Mouse (Mus musculus): ENCODE data around the gene Tmub2. TPM values are rescaled to one million over a fixed set of nuclear protein-coding genes. Genes with fewer than 3 reads are reported as not detected.
A peak's percentile ranks its signal among the peaks of the same experiment; 100 is the strongest.

Gene Tmub2
- polyA plus RNA-seq, 1 experiment: 74.1 TPM

DNA sequence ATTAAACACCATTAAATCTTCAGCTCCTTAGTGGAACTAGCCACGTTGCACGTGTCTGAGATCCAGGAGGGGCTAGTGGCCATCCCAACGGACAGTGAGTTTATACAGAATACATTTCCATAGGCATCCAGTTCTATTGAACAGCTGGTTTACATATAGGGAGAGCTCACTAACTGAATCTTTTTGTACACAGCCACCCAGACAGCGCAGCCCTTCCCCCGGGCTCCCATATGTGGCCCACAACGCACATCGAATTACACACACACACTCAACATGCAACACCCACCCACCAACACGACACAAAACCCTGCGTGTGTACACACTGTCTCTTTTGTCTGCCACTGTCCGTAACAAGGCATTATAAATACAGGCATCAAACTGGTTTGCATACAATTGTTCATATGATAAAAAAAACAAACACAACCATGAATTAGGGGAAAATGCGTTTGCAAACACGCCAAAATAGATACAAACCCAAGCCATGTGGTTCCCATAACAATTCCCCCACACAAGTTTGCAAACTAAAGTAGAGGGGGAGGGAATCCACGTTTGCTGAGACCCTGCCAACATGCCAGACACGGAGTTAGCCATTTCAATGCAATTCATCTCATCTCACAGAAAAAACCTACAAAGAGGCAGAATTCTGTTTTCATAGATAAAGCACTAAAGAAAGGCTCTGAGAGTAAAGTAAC is 39.0 kb upstream of the Tmub2 start:
- no peak for DNase-seq
- TF ChIP-seq POLR2A (IDR thresholded peaks at IDR 0.05; ENCODE audit: control insufficient read depth, extremely low read depth, insufficient read depth, low read length, poor library complexity) (no peak), CTCF (IDR thresholded peaks at IDR 0.05; ENCODE audit: borderline replicate concordance, control insufficient read depth, extremely low read depth, insufficient read depth, low read length, poor library complexity) (no peak)
- H3K27ac ChIP-seq (ENCODE audit: control insufficient read depth, insufficient read depth, low read length): no peak overlapping the region
- H3K4me1 ChIP-seq (replicated peaks; ENCODE audit: control insufficient read depth, insufficient read depth, low read length): peaks cover 16% of the 10 kb centered on the region
- no peak overlapping the region for H3K4me3 ChIP-seq (ENCODE audit: control insufficient read depth, insufficient read depth, low read length)
- H3K27me3 ChIP-seq (ENCODE audit: control insufficient read depth, insufficient read depth, low read length): peaks cover 4% of the 10 kb centered on the region; the same call in 1 of the 2 replicates
- no peaks in the 10 kb centered on the region for H3K36me3 ChIP-seq (ENCODE audit: control insufficient read depth, insufficient read depth, low read length)
- WGBS: 74% methylated on average over 14 of the region's 14 CpGs

DNA sequence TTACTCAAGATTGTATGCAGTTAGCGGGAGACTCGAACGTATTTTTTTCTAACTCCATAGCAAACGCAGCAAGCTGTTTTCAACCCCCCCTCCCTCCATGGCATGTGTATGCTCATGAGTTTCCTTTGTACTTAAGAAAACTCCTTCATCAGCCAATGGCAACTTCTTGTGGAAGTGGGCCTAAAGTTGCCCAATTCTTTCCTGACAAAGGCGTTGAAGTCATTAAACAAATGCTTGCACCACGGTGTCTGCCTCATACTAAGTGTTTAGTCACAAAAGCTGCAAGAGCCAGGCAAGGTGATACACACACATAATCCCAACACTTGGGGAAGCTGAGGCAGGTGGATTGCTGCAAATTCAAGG is 38.5 kb upstream of the Tmub2 start:
- no peaks in the 10 kb centered on the region for H3K36me3 ChIP-seq (ENCODE audit: control insufficient read depth, insufficient read depth, low read length)
- H3K27ac ChIP-seq (ENCODE audit: control insufficient read depth, insufficient read depth, low read length): no peak overlapping the region
- no peak overlapping the region for H3K4me3 ChIP-seq (ENCODE audit: control insufficient read depth, insufficient read depth, low read length)
- peaks cover 4% of the 10 kb centered on the region; the same call in 1 of the 2 replicates for H3K27me3 ChIP-seq (ENCODE audit: control insufficient read depth, insufficient read depth, low read length)
- TF ChIP-seq CTCF (IDR thresholded peaks at IDR 0.05; ENCODE audit: borderline replicate concordance, control insufficient read depth, extremely low read depth, insufficient read depth, low read length, poor library complexity) (no peak), POLR2A (IDR thresholded peaks at IDR 0.05; ENCODE audit: control insufficient read depth, extremely low read depth, insufficient read depth, low read length, poor library complexity) (no peak)
- 90% methylated on average over 6 of the region's 6 CpGs for WGBS
- peaks cover 16% of the 10 kb centered on the region for H3K4me1 ChIP-seq (replicated peaks; ENCODE audit: control insufficient read depth, insufficient read depth, low read length)
- DNase-seq: no peak

DNA sequence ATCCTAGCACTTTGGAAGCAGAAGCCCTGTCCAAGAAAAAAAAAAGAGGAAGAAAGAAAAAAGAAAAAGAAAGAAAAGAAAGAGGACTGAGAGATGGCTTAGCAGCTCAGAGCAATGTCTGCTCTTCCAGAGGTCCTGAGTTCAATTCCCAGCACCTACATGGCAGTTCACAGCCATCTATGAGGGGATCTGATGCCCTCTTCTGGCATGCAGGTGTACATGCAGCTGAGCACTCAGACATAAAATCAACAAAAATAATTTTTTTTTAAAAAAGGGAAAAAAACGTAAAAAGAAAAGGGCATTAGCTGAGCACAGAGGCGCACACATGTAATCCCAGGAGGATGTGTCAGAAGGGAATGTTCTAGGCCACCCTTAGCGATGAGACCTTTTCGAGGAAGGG is 37.9 kb upstream of the Tmub2 start:
- H3K4me3 ChIP-seq (ENCODE audit: control insufficient read depth, insufficient read depth, low read length): no peak overlapping the region
- no peak overlapping the region for H3K27ac ChIP-seq (ENCODE audit: control insufficient read depth, insufficient read depth, low read length)
- 93% methylated on average over 4 of the region's 4 CpGs for WGBS
- TF ChIP-seq CTCF (IDR thresholded peaks at IDR 0.05; ENCODE audit: borderline replicate concordance, control insufficient read depth, extremely low read depth, insufficient read depth, low read length, poor library complexity): no peak
- no peak for TF ChIP-seq POLR2A (IDR thresholded peaks at IDR 0.05; ENCODE audit: control insufficient read depth, extremely low read depth, insufficient read depth, low read length, poor library complexity)
- DNase-seq: no peak
- H3K4me1 ChIP-seq (replicated peaks; ENCODE audit: control insufficient read depth, insufficient read depth, low read length): peaks cover 16% of the 10 kb centered on the region
- peaks cover 4% of the 10 kb centered on the region; the same call in 1 of the 2 replicates for H3K27me3 ChIP-seq (ENCODE audit: control insufficient read depth, insufficient read depth, low read length)
- no peaks in the 10 kb centered on the region for H3K36me3 ChIP-seq (ENCODE audit: control insufficient read depth, insufficient read depth, low read length)

DNA sequence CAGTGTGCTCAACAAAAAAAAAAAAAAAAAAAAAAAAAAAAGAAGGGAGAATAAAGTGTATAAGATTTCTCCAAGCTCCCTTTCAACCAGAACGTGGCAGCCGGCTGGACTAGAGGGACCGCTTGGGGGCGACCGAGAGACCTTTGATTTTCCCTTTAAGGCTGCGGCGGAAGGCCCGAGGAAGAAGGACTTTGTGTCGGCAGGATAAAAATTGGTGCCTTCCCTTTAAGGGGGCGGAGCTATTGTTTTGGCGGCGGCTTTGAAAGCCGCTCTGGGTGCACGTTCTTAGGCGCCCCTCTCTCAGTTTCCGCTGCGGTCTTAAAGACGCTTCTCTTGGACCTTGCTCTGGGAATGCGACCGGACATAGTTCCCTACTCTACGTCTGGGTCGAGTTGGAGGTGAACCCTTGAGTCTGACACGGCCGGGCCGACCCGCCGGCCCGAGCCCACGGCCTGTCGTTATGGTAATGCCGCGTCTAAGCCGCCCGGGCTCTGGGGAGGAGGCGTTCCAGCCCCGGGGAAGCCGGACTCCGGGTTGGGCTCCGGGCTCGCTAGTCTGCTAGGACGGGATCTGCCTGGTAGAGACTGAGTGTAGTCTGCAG is 36.0 kb upstream of the Tmub2 start, which contains the start of gene BC030867:
TSS of gene BC030867 (plus strand) at position 253 of the 601 bp plus-strand sequence.
- Histone ChIP-seq H3K27me3 (ENCODE audit: control insufficient read depth, insufficient read depth, low read length) (peaks cover 4% of the 10 kb centered on the region; the same call in 1 of the 2 replicates), H3K36me3 (ENCODE audit: control insufficient read depth, insufficient read depth, low read length) (no peaks in the 10 kb centered on the region), H3K4me3 (ENCODE audit: control insufficient read depth, insufficient read depth, low read length) (peak within 1 kb of the TSS; percentile 64), H3K4me1 (replicated peaks; ENCODE audit: control insufficient read depth, insufficient read depth, low read length) (peaks cover 16% of the 10 kb centered on the region), H3K27ac (ENCODE audit: control insufficient read depth, insufficient read depth, low read length) (no peak within 1 kb of the TSS)
- peak; percentile 83 for TF ChIP-seq CTCF (IDR thresholded peaks at IDR 0.05; ENCODE audit: borderline replicate concordance, control insufficient read depth, extremely low read depth, insufficient read depth, low read length, poor library complexity)
- TF ChIP-seq POLR2A (IDR thresholded peaks at IDR 0.05; ENCODE audit: control insufficient read depth, extremely low read depth, insufficient read depth, low read length, poor library complexity): peak; percentile 32; the same call in 1 of the 2 replicates
- peak; percentile 94 for DNase-seq
- WGBS: under 1% methylated on average over 41 of the region's 41 CpGs

DNA sequence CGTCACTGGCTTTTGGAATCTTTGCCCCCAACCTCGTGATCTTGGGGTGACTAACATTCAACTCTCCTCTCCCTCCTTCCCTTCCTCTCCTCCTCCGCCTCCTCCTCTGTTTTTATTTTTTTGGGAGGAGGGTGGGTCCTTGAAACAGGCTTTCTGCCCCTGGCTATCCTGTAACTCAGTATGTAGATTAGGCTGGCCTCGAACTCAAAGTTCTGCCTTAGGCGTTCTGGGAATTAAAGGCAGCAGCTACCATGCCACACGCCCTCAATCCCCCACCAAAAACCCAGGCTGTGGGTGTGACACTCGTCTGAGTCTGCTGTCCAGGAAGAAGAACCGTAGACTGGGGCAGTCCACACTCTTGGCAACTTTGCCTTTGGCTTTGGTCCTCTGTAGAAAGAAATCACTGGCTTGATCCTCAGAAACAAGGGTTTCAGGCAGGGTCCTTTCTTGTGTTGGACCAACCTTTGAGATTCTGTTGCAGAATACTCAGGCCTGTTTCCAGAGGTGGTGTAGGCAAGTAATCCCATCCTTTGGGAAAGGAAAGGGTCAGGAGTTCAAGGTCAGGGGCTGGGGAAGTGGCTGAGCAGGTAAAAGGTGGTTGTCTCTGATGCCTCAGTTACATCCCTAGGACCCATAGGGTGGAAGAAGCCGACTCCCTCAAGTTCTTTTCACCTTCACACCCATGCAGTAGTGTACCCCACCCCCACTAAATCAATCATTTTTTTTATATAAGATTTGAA is 35.2 kb upstream of the Tmub2 start:
- H3K27me3 ChIP-seq (ENCODE audit: control insufficient read depth, insufficient read depth, low read length): peaks cover 4% of the 10 kb centered on the region; the same call in 1 of the 2 replicates
- DNase-seq: no peak
- WGBS: 20% methylated on average over 9 of the region's 9 CpGs
- no peak overlapping the region for H3K27ac ChIP-seq (ENCODE audit: control insufficient read depth, insufficient read depth, low read length)
- TF ChIP-seq CTCF (IDR thresholded peaks at IDR 0.05; ENCODE audit: borderline replicate concordance, control insufficient read depth, extremely low read depth, insufficient read depth, low read length, poor library complexity): no peak
- no peak for TF ChIP-seq POLR2A (IDR thresholded peaks at IDR 0.05; ENCODE audit: control insufficient read depth, extremely low read depth, insufficient read depth, low read length, poor library complexity)
- H3K36me3 ChIP-seq (ENCODE audit: control insufficient read depth, insufficient read depth, low read length): no peaks in the 10 kb centered on the region
- H3K4me1 ChIP-seq (replicated peaks; ENCODE audit: control insufficient read depth, insufficient read depth, low read length): peaks cover 16% of the 10 kb centered on the region
- peak overlapping the region; percentile 64 for H3K4me3 ChIP-seq (ENCODE audit: control insufficient read depth, insufficient read depth, low read length)

DNA sequence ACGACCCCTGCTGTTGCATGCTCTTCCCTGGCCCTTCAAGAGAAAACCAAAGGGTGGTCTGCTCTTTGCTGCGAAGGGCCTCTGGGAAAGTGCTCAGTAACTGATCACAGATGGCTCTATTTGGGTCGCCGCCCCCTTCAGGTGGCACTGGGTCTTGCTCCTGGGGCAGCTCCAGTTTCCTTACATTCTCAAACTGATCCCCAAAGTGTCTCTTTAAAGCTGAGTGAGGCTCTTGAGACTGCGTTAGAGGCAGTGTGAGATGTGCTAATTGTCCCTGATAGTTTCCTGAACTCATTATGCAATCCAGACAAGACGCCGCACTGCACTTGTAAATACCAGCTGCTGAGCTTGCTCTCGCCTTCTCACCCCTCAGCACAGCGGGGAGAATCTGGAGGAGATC is 27.2 kb upstream of the Tmub2 start:
- Histone ChIP-seq H3K4me1 (replicated peaks; ENCODE audit: control insufficient read depth, insufficient read depth, low read length) (no peaks in the 10 kb centered on the region), H3K27ac (ENCODE audit: control insufficient read depth, insufficient read depth, low read length) (no peak overlapping the region), H3K36me3 (ENCODE audit: control insufficient read depth, insufficient read depth, low read length) (0 out of 2 replicates have a peak, but pooled peaks cover 3% of the 10 kb centered on the region), H3K27me3 (ENCODE audit: control insufficient read depth, insufficient read depth, low read length) (no peaks in the 10 kb centered on the region), H3K4me3 (ENCODE audit: control insufficient read depth, insufficient read depth, low read length) (no peak overlapping the region)
- no peak for TF ChIP-seq POLR2A (IDR thresholded peaks at IDR 0.05; ENCODE audit: control insufficient read depth, extremely low read depth, insufficient read depth, low read length, poor library complexity)
- TF ChIP-seq CTCF (IDR thresholded peaks at IDR 0.05; ENCODE audit: borderline replicate concordance, control insufficient read depth, extremely low read depth, insufficient read depth, low read length, poor library complexity): no peak
- DNase-seq: peak; percentile 13
- WGBS: 92% methylated on average over 9 of the region's 9 CpGs
